Mouse (Mus musculus) induced T-regulatory cell, adult 2 months (primary cell): ENCODE results near the gene Mxd3.

Experiments used
- DNase-seq: peaks from one replicate; pipeline ENCODE4 v3.0.0-alpha.2; 2012; ENCODE audit warnings: low read depth

The Mxd3 gene

DNA sequence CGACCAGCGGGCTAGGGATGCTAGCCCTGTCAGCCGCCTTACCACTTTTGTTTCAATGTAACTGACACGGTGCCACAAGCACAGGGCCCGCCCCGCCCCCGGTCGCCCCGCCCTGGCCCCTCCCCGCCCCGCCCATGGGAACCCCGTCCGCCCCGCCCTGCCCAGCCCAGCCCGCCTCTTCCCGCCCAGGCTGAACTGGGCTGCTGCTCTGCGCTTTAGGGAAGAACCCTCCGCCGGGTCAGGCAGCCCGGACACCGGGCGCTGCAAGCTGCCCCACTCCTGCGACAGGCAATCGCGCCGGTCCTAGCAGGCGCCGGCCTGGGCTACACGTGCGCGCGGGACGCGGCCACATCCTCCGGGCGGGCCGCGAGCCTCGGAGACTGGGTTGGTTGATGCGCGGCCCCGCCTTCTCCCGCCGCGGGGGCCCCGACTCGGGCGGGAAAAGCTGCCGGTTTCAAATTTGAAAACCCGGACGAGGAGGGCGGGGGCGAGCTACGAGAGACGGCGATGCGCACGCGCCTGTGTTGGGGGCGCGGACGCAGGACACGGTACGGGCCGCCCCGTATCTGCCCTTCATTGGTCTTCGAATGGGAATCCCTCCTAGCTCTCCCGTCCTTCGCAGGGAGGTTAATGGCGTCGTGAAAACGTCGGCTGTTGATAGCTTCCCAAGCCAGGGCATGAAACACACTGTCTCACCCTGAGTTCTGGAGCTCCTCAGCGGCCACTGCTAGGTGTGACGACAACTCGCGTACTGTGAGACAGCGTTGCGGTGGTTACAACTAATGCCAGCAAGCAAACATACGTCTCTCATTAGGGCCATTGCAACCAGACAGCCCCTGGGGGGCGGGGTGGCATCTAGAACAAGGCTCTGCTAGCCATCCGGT, at the start of gene Mxd3:
TSS of gene Mxd3 (minus strand) at position 141 of the 884 bp plus-strand sequence.
- DNase-seq, result peak; percentile 95

DNA sequence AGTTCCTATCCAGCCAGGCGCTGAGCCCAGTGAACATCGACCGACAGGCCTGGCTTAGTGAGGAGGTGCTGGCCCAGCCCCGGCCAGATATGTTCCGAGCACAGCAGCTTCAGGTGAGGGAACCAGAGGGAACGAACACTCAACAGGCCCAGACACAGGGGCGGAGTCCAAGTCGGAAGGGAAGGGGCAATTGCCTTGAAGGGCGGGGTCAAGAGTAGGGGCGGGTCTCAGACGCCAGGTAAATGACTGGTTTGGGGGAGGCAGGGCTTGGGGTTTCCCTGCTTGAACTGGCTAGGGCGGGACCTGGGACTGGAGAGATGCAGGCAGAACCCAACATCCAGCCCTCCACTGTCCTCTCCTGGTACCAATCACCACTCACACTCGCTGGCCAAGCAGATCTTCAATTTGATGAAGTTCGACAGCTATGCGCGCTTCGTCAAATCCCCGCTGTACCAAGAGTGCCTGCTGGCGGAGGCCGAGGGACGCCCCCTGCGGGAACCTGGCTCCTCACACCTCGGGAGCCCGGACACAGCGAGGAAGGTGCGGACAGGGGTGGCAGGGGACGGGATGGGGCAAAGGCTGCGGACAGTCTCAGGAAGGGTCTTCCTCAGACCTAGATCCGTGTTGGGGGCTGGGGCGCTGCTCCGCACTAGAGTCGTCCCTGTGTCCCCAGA, 49.4 kb upstream of the Mxd3 start:
- DNase-seq, result no peak

DNA sequence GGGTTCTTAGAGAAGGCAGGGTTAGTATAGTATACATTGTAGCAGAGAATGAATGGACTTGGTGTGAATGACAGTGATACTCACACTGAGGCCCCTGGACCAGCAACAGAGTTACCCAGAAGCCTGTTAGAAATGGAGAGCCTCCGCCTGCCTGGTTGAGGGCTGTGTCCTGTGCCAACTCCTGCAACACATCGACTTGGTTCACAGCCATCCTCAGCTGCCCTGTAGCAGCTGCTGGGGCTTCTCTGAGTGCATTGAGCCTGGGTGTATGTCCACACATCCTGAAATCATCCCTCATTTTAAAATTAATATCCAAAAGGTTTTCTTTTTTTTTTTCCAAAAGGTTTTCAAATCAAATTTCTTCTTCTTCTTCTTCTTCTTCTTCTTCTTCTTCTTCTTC, 46.3 kb upstream of the Mxd3 start:
- no peak for DNase-seq

DNA sequence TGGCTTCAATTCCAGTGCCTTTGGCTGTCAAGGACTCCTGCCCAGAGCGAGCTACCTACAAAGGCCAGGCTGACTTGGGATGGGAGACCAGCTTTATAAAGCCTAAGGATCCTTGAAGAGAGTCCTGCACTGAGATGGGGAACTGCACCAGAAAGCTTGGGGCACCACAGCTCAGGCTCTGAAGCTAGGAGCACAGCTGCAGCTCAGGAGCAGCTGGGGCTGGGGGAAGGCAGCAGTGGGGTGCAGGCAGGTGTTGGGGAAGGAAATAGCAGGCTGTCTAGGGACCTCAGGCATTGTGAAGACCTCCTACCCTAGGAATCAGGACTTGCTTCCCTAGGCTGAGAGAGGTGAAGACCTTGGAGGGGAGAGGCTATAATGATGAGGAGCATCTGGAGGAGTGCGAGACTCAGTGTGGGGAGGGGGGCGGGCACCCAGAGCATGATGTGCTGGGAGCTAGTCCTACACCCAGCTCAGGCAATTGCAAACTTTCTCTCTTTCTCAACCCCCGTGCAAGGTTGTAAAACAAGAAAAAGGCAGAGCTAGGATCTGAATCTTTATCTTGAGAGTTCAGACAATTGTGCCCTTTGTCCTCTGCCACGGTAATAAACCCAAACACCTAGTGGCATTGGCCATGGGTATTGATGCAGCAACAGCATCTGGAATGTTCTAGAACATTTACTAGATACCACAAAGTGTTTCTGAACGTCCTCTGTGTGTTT, 44.7 kb upstream of the Mxd3 start:
- DNase-seq, result no peak

DNA sequence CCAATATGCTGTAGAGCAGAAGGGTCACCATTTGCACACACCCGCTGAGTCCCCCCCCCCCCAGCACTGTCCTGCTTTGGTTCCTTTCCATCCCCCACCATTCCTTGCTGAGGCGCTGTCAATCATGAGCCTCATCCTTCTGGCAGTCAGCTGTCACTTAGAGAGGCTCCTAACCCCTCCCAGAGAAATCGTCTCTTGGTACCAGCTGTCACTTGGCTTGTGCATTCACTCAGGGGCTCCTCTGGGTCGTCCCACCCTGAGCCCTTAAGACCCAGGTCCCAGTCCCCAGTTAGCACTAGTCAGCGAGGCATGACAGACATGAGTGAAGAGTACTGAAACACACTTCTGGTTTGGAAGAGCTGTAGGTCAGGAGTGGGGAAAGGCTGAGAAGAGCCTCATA, 42.1 kb upstream of the Mxd3 start:
- no peak for DNase-seq

DNA sequence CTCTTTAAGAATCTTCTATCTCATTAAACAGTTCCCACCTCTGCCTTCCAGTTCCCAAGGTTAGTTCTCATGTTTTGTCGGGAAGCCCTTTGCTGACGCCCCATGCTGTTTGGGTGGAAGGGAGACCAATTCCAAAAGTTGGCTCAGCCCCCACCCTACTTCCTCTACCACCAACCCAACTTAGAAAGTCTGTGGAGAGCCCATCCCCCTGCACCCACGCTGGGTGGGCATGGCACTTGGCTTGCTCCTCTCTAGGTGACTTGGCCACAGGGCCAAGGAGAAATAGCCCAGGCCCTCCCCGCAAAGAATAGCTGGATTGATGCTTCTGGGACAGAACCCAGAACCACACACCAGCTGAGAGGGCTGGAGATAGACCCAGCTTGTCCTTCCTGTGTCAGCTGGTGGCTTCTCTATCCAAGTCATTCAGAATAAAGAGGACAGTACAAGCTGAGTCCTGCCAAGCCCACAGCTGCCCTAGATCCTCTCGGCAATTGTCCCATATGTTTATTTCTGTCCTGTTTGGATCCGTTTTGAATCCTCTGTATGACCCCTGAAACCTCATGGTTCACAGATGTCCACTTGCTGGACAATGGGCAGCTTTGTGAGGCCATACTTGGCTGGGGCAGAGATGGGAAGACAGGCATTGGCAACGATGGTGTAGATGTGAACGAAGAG, 41.5 kb upstream of the Mxd3 start:
- no peak for DNase-seq

DNA sequence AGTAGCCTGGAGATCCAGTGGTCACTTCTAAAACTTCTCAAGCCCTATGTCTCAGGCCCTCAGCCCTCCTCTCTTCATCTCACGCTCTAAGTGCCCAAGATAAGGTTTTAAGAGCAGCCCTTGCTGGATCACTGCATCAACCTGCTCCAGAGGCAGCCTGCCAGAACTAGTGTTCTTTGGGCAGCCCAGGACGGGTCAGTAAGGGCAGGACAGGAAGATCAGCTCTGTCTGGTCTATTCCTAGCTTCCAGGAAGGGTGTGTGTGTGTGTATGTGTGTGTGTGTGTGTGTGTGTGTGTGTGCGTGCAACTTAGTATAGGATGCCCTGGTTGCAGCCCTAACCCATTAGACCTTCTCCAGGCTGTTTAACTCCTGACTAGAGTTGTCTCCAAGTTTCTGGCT, 40.6 kb upstream of the Mxd3 start:
- DNase-seq, result no peak

DNA sequence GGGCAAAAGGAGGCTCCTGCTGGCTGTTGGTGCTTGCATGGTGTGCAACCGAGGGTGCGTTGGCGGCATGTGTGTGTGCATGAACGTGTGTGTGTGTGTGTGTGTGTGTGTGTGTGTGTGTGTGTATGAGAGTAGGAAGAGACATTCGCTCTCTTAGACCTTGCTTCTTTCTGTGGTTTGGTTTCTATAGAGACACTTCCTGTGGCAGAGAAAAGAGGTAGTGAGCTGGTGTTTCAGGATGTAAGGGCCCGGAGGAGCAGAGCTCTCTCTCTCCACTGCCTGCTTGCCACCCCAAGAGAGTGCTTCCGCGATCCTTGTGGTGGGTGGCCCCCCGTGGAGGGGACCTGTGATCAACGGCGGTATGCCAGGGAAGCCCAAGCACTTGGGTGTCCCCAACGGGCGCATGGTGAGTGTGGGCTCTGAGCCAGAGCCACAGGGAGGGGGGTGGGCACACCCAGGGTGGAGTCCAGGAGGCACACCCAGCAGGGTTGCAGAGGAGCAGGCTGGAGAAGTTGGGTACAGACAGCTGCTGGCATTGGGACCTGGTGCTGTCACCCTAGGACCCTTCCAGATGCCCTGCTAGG, 40.0 kb upstream of the Mxd3 start, which contains the start of gene Rgs14:
TSS of gene Rgs14 (plus strand) at position 202 of the 584 bp plus-strand sequence.
- peak; percentile 87 for DNase-seq

DNA sequence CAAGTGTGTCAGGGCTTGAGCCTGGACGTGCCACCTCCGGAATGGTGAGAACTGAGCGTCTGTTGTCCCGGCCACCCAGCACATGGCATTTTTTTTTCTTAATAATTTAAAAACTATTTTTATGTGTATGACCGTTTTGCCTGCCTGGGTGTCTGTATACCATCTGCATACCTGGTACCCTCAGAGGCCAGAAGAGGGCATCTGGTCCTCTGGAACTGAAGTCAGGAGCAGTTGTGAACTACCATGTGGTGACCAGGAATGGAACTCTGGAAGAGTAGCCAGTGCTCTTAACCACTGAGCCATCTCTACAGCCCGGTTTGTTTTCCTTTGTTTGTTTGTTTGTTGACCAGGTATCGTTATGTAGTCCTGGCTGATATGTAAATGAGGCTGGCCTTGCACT, 38.8 kb upstream of the Mxd3 start:
- peak; percentile 17 for DNase-seq

DNA sequence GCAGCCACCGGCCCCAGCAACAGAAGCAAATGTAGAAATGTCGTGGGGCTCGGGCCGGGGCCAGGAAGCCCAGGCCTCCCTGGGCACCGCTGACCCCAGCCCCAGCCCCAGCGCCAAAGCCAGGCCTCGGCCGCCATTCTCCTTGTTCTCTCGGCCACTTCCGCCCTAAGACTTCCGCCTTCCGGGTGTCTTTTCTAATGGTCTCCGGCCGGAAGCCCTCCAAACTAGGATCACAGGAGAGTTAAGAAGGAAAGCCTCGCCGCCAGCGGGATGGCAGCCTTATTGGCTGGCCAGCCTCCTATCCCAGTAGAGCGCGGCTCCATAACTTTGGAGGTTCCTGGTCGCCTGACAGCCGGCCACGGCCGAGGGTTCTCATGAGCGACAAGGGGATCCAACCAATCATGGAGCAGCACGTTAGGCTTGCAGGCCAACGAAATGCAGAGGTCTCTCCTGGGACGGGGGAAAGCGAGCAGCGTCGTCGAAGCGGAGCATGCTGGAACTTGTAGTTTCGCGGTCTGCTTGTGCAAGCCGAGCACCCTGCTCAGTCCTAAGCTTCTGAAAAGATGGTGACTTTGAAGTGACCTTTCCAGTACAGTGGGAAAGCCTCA, 32.9 kb upstream of the Mxd3 start, which contains the start of gene Lman2:
TSS of gene Lman2 (minus strand) at position 331 of the 608 bp plus-strand sequence.
- peak; percentile 97 for DNase-seq

DNA sequence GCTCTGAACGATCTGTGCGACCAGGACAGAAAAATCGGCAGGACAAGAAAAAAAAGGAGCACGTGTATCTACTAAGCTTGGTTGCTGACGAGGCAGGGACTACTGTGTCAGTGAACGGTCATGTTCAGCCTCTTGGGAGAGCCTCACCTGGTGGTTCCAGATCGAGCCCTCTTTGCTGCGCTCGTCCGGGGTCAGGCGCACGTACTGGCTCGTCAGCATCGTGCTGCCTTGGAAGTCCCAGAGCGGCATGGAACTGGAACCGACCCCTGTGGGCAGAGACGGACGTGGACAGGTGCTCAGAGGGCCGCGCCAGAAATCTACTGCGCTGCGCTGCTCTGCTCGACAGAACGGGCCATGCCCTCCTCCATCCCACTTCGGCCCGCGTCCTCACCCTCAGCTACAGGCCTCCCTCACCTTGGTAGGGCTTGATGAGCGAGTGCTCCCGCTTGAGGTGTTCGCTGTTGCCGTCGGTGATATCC, 32.4 kb upstream of the Mxd3 start:
- no peak for DNase-seq

DNA sequence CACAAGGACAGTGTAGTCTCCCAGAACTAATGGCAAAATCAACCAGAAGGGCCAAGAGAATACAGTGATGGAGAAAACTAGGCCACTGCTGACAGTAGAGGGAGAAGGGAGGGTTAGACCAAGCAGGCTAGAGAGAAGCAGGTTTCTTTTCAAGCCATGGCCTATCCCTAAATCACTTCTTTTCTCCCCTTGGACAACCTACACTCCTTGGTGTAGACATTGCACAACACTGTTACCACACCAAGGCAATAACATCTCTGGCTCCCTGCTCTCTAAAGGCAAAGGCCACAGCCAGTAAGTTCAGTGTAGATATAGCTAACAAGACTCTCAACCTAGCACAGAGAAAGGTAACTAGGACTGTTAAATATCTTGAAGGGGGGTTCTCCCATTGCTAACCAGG, 31.5 kb upstream of the Mxd3 start:
- no peak for DNase-seq

DNA sequence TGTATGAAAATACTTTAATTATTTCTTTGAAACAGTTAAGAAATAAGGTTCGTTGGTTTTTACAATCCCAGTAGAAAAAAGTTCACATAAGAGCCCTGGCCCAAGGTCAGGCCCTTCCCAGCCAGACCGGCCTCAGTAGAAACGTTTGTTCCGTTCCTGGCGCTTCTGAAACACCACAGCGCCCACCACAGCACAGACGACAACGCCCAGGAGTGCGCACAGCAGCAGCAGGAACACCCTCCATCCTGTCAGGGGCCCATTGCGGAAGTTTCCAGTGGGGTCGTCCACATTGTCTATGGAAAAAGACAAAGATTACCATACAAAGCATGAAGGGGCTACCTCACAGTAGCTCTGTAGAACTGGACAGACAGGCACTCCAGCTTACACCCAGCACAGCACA, 17.1 kb upstream of the Mxd3 start:
- DNase-seq, result no peak

DNA sequence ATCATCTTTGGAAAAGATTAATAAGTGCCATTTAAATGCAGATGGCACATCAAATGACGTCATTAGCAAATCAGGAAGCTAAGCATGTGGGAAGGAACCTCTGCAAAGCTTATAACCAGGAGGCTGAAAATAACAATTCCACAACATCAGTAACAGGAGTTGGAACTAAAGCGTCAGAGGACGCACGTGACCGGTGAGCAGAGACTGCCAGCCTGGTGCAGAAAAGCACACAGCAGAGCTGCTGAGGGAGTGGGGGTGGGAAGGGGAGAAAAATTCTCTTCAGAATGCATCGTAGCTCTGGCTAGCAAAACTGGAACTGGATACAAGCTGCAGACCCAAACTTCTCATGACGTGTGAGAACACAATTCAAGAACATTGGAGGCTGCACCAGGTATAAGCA, 14.7 kb upstream of the Mxd3 start:
- no peak for DNase-seq

DNA sequence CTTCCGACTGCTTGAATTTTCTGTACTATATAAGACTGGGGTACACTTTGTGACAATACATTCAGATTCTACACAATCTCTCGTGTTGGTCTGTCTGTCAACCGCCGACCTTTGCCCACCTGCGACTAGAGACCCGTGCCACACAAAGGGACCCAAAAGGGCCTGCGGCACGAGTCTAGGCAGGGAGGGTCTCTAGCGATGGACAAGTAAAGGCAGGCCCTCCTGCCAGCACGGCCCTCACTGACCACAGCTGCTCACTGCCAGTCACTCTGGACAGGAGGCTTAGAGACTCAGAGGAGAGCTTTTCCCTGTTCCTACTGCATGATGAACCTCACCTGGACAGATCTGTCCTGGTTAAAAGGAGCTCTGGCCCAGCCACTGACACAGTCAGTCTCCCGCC, 12.8 kb upstream of the Mxd3 start:
- no peak for DNase-seq

DNA sequence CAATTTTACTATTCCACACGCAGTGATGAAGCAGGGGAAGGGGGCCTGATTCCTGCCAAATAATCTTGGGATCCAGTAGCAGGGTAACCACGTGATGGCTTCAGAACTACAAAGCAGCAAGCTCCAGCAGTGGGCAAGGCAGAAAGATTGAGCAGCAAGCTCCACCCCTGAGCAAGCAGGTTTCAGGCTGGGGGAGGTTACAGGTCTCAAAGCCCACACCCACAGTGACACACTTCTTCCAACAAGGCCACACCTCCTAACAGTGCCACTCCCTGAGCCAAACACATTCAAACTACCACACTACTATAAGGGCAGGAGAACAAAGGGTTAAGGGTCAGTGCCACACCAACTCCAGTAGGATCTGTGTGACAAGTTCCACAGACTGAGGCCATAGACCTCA, 9.6 kb upstream of the Mxd3 start:
- peak; percentile 85 for DNase-seq

DNA sequence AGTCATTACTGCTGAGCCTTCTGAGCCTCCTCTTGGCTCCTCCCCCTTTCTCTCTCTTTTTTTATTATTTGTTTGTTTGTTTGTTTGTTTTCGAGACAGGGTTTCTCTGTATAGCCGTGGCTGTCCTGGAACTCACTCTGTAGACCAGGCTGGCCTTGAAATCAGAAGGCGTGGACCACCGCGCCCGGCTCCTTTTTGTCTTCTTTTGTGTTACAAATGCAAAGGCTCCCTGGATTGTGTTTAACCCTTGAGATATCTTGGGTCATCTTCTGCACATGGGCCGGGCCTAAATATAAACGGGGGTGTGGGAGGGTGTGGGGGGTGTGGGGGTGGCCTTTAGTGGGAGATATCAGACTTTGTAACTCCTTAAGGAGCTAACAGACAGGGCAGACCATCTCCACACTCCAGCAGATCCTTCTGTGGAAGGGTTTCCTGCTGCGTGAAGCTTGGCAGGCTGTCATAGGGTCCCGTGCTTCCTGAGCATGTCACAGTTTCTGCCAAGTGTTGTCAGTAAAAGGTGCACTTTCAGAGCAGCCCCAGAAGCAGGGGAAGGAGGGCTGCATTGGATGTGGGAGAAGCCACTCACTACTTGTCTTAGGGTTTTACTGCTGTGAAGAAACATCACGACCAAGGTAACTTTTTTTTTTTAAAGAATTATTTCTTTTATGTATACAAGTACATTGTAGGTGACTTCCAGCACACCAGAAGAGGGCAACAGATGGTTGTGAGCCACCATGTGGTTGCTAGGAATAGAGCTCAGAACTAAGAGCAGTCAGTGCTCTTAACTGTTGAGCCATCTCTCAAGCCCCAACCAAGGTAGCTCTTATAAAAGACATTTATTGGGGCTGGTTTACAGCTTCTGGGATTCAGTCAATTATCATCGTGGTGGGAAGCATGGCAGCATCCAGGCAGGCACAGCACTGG, 8.8 kb upstream of the Mxd3 start:
- no peak for DNase-seq

DNA sequence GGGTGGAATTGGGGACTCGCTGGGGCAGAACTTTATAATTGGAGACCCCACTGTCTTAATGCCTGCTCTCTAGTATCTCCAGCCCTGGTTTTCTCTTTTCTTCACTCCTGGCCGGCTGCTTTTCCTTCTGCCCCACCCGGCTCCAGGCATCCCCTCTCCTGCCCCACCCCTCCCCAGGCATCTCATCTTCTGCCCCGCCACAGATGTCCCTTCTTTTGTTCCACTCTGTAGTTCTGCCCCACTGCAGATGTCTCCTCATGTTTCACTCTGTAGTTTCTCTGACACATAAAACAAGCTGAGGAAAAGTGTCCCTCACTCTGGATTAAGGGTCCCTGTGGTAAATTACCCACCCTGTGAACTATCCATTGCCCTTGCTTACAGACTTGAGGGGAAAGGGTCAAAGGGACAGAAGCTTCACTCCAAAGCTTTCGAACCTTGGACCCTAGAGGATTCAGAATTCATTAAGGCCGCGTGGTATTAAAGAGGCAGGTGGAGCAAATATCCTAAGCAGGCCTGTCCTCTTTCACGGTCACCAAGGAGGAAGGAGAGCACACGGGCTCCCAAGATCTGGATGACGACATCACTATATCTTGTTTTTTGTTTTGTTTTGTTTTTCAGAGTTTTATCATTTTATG, 7.8 kb upstream of the Mxd3 start:
- DNase-seq, result no peak

DNA sequence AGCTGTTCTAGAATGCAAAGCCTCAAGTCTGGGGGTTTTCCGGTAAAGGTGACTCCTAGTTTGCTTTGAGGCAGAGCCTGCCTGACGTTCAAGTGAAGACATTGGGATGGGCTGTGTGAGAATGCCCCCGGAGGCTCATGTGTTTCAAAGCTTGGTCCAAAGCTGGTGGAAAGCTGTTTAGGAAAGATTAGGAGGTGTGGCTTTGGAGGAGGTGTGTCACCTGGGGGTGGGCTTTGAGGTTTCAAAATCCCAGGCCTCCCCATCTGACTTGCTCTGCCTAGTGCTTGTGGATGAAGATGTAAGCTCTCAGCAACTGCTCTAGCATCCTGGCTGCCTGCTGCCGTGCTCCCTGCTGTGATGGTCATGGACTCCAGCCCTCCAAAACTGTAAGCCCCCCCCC, 6.1 kb upstream of the Mxd3 start:
- no peak for DNase-seq

DNA sequence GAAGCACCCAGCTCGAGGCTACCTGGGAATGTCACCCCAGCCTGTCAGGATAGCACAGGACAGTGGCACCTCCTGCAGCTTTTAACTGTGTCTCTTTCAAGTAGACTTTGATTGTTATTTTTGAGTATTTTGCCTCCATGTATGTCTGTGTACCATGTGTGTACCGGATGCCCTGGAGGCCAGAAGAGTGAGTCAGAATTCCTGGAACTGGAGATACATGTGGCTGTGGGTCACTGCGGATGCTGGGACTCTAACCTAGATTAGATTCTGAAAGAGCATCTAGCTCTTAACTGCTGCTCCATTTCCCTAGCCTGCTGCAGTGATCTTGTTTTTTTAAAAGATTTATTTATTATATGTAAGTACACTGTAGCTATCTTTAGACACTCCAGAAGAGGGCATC, 2.7 kb upstream of the Mxd3 start:
- no peak for DNase-seq
